Mouse (Mus musculus): Measurements from ENCODE around the gene Mtfr2. TPM values are rescaled to one million over a fixed set of nuclear protein-coding genes. Genes with fewer than 3 reads are reported as not detected.

The Mtfr2 gene
- polyA plus RNA-seq, 1 experiment: 0.47 TPM

GRCm38 (mm10) chr10:20379071-20379735, 31.6 kb downstream of the Mtfr2 start:
- DNase-seq (ENCODE audit: low read depth): no peak

DNA sequence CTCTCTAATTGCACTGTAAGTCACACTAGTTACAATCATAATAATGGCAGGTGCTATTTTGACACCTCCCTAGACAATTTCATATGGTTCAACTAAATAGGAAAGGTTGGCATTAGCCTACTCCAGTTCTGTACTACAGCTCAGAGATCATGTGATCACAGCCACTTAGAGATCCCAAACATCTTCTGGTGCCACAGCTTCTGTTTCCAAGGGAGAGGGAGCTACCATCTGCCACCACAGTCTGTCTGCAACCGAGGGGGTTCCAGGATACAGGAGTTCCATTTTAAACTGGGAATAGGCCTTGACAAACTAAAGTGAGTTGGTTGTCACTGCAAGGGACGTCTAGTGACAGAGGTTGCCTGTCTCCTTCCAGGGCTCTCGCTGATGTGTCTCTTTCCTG, 33.2 kb downstream of the Mtfr2 start:
- no peak for DNase-seq (ENCODE audit: low read depth)

DNA sequence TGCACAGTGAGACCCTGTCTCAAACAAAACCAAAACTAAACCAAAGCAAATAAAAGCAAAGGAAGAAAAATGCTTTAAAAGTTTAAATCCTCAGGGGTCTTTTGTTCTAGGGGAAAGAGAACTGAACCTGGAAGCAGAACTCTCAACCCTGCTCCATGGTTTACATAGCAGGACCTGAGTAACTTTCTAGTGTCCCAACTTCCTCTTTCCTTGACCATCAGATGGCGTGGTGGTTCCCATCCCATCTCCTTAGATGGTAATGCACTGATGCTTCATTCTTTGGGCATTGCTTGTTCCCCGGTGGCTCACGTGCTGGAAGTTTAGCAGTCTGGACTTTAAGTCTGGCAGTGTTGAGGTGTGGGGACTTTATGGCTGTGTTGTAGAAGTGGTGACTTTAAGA, 33.8 kb downstream of the Mtfr2 start:
- no peak for DNase-seq (ENCODE audit: low read depth)

DNA sequence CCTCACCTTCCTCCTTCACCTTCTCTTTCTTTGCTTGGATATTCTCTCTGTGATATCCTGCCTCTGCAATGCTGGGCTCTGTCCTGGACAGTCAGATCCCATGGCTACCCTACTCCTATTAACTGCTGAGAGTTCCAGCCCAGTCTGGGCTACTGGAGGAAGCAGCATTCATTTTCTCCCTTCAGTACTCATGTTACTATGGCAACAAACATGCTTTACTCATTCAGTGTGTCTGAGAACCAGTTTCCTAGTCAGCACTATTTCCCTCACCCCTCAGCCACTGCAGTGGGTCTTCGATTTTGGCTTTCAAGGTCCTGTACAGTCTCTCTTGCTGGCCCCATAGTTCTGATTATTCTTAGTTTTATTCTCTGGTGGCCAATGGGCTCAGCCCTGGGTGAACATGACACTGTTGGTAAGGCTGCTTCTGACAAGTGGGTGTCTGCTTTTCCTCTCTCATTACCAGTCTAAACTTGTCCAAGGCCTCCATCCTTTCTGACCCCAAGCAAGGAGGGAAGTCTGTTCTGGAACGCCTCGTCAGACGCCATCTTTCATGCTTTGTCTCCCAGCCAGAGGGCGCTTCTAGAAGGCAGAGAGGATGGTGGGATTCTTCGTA, 35.3 kb downstream of the Mtfr2 start:
- DNase-seq (ENCODE audit: low read depth): no peak

- no peak for DNase-seq (ENCODE audit: low read depth)
These were observed 43.0 kb downstream of the Mtfr2 start for GRCm38 (mm10) chr10:20390568-20390967.

GRCm38 (mm10) chr10:20394815-20395214, 47.2 kb downstream of the Mtfr2 start:
- no peak for DNase-seq (ENCODE audit: low read depth)

GRCm38 (mm10) chr10:20395778-20396177, 48.2 kb downstream of the Mtfr2 start:
- no peak for DNase-seq (ENCODE audit: low read depth)

DNA sequence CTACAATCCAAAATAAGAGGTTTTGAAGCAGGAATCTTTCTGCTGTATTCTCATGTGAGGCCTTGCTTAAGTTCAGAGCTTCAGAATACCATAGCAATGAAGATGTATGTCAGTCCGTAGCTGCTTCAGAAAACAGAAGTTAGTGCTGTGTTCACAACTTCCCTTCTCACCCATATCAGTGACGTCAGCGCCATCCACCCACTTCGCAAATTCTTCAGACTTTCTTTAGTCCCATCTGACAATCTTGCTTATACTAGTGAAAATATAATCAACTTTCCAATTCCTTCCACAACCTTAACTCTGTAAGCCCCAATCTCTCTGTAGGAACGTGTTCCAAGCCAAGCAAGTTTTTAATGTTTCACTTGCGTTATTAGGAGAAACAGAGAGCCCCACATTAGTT, 50.7 kb downstream of the Mtfr2 start:
- DNase-seq (ENCODE audit: low read depth): no peak

DNA sequence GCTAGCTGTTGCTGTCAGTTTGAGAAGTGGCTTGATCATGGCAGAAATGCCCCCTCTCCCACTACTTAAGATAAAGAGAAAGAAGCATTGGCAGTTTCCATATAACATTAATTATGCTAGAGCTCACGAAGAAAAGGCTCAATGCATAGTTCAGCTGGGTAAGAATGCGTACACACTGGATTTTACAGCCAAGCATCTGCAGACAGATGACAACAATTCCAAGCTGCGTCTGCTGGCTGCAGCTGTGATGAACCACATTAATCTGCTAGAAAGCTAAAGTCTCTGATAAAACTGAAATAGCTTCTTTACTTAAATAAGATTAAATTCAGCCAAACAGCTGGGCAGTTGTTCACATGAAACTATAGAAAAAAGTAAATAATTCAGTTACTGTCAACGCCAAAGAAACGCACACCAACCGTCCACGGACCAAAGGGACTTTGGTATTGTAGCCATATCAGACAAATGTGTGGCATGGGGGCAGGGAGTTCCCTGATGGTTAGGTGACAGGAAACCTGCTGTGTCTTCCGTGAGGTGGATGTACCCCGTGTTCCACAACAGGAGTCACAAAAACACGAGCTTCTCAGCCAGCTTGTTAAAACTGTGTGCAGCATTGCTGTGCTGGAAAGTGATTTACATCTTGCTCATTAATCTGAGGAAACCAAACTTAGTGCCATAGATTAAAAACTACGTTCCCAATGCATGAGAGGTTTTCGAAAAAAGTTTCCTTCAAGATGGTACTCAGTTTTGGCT, 51.2 kb downstream of the Mtfr2 start:
- no peak for DNase-seq (ENCODE audit: low read depth)

DNA sequence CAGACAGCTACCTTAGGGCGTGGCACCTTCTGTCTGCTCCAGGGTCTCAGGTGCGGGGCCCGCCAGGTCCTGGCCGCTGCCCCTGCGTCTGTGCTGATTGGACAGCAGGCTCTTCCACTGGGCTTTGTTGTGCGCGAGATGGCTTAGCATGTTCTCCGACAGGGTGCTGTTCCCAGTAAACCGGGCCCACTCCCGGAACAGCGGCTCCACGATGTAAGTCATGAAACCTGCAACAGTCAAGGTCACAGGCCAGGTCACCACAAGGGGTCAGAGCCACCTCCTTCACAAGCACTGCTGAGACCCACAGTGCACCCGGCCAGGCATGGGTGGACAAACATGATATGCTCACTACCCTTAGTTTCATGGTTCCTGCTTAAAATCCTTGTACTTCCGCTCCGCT, 52.8 kb downstream of the Mtfr2 start:
- DNase-seq (ENCODE audit: low read depth): no peak

GRCm38 (mm10) chr10:20402941-20403340, 55.4 kb downstream of the Mtfr2 start:
- no peak for DNase-seq (ENCODE audit: low read depth)

GRCm38 (mm10) chr10:20405471-20405870, 57.9 kb downstream of the Mtfr2 start:
- DNase-seq (ENCODE audit: low read depth): no peak

DNA sequence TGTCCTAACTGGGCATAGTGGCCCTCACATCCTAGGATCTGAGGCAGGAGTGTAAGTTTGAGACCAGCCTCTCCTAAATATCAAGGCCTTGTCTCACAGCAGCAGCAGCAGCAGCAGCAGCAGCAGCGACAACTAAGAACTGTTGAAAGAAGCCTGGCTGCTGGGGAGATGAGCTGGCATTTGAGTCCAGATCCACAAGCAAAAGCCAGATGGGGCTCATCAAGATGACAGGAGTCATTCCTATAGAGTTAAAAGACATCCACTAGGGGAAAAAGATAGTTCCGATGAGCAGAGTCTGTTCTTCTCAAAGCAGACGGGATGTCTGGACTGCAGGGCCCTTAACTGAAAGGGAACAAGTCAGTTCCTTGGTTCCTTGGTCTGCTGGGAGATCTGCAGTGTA, 60.8 kb downstream of the Mtfr2 start:
- no peak for DNase-seq (ENCODE audit: low read depth)

- no peak for DNase-seq (ENCODE audit: low read depth)
These were observed 61.6 kb downstream of the Mtfr2 start for GRCm38 (mm10) chr10:20409181-20409580.

Other genes starting within 250 kb of the Mtfr2 start
- gene Map7, start 199.3 kb upstream of the Mtfr2 start, polyA plus RNA-seq (2012; rRNA removed): 23.3 and 36.3 TPM in 2 replicates
- gene Bclaf1, start 35.3 kb upstream of the Mtfr2 start, polyA plus RNA-seq (2012; rRNA removed): 22.3 and 26.9 TPM in 2 replicates

Measured in gonadal fat pad, adult 2 months (tissue).